Mouse (Mus musculus) hindlimb bud, embryonic 11.5 days (tissue): ENCODE measurements at regions not wholly inside any gene's neighbourhood (a gene's known extent, or its start where the extent isn't known, plus 50 kb on each side); places are given as distances from the start of the nearest gene placed in this dataset.
"Not testable (repeated sequence)": the region's sequence is repeated elsewhere in the genome, so short reads cannot be mapped to it uniquely, and the experiment has no call there.

ENCODE experiments used
- DNase-seq: peaks from one replicate; pipeline ENCODE4 v3.0.0-alpha.2; 2012; ENCODE audit warnings: low read depth, low spot score; ENCODE audit errors: extremely low spot score

GRCm38 (mm10) chr12:93754505-93754904, 1905.5 kb upstream of the Sel1l start:
- DNase-seq = not testable (repeated sequence)

GRCm38 (mm10) chr12:93748300-93748847, 1899.4 kb upstream of the Sel1l start:
- no peak for DNase-seq

- no peak for DNase-seq
Observed at GRCm38 (mm10) chr12:93718704-93719497, 1869.9 kb upstream of the Sel1l start.

- DNase-seq = no peak
Observed at GRCm38 (mm10) chr12:93705956-93706355, 1857.0 kb upstream of the Sel1l start.

- no peak for DNase-seq
Observed at GRCm38 (mm10) chr12:93687196-93687595, 1838.2 kb upstream of the Sel1l start.

- DNase-seq = peak; percentile 50
Observed at GRCm38 (mm10) chr12:93684385-93684784, 1835.4 kb upstream of the Sel1l start.

- no peak for DNase-seq
Observed at GRCm38 (mm10) chr12:93677478-93677877, 1828.5 kb upstream of the Sel1l start.

- no peak for DNase-seq
Observed at GRCm38 (mm10) chr12:93675032-93675431, 1826.1 kb upstream of the Sel1l start.

GRCm38 (mm10) chr12:93669211-93669610, 1820.3 kb upstream of the Sel1l start:
- DNase-seq = no peak

GRCm38 (mm10) chr12:93666799-93667198, 1817.8 kb upstream of the Sel1l start:
- DNase-seq = no peak
